Mouse (Mus musculus): Measurements from ENCODE around the gene Cntnap5a. TPM values are rescaled to one million over a fixed set of nuclear protein-coding genes. Genes with fewer than 3 reads are reported as not detected.

Gene Cntnap5a
- polyA plus RNA-seq, 1 experiment: 0.02 TPM

DNA sequence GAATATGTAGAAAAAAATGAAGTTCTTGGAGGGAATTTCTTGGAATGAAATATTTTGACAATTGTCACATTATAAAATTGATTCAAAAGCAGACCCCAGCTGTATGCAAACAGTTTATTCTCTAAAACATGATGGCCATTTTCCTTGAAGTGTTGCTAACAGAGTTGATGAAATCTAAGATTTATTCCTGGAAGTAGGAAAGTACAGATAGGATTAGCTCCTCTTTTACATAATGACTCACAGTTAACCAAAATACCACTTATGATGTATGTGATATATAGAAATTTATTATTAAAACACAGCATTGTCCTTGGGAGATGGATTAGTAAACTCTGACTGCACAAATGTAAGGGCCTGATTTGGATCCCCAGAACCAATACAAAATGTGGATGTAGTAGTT, 669.1 kb downstream of the Cntnap5a start:
- TF ChIP-seq SRF (IDR thresholded peaks at IDR 0.05; ENCODE audit: control insufficient read depth, insufficient read length, low read depth): no peak
- TF ChIP-seq MAX (IDR thresholded peaks at IDR 0.05; ENCODE audit: low read depth): no peak
- no peak for TF ChIP-seq TCF12 (IDR thresholded peaks at IDR 0.05; ENCODE audit: insufficient read depth, poor library complexity, severe bottlenecking)
- no peak for TF ChIP-seq POLR2AphosphoS2 (IDR thresholded peaks at IDR 0.05; ENCODE audit: insufficient read length, low read depth)
- no peak for TF ChIP-seq POLR2A (IDR thresholded peaks at IDR 0.05; ENCODE audit: insufficient read length, low read depth)
- no peak for TF ChIP-seq E2F4 (IDR thresholded peaks at IDR 0.05; ENCODE audit: insufficient read depth)
- TF ChIP-seq CEBPB (IDR thresholded peaks at IDR 0.05; ENCODE audit: insufficient read depth, poor library complexity, severe bottlenecking): no peak
- no peak for TF ChIP-seq USF1 (IDR thresholded peaks at IDR 0.05; ENCODE audit: low read depth)
- TF ChIP-seq MYOD1 (IDR thresholded peaks at IDR 0.05; ENCODE audit: control insufficient read depth in 1 of 3, insufficient read length in 2 of 3, low read depth in 2 of 3): no peak
- TF ChIP-seq REST (IDR thresholded peaks at IDR 0.05; ENCODE audit: insufficient read depth, insufficient read length): no peak
- no peak for TF ChIP-seq MYOG (IDR thresholded peaks at IDR 0.05; ENCODE audit: control insufficient read depth in 1 of 3, insufficient read depth in 1 of 3, insufficient read length in 2 of 3, low read depth in 2 of 3)
- TF ChIP-seq TCF3 (IDR thresholded peaks at IDR 0.05; ENCODE audit: insufficient read length, low read depth): no peak
- no peaks in the 10 kb centered on the region for H3K36me3 ChIP-seq (ENCODE audit: control insufficient read depth, insufficient read depth)
- no peak overlapping the region for H3K4me3 ChIP-seq
- H3K79me2 ChIP-seq (ENCODE audit: control insufficient read depth, insufficient read depth): no peaks in the 10 kb centered on the region
- H3K4me2 ChIP-seq (ENCODE audit: low read depth): no peak overlapping the region
- H3K27me3 ChIP-seq (ENCODE audit: control insufficient read depth, insufficient read depth, insufficient read length): no peaks in the 10 kb centered on the region
- no peak overlapping the region for H3ac ChIP-seq (ENCODE audit: control insufficient read depth, insufficient read length)

DNA sequence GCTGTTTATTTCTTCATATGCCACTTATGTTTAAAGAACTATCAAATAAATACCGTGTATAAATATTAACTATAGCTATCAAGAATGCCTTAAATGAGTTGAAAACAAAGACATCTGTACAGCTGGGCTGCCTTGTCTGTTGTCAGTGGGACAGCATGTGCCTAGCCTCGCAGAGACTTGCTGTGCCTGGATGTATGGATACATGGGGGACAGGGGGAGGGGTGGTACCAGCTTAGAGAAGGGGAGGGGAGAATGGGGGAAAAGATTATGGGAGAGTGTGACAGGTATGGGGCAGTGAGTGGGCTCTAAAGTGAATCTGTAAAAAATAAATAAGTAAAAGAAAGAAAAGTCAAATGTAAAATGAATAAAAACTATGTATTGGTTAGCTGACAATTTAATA, 681.0 kb downstream of the Cntnap5a start:
- Histone ChIP-seq H3K79me2 (ENCODE audit: control insufficient read depth, insufficient read depth) (no peaks in the 10 kb centered on the region), H3ac (ENCODE audit: control insufficient read depth, insufficient read length) (no peak overlapping the region), H3K4me2 (ENCODE audit: low read depth) (no peak overlapping the region), H3K36me3 (ENCODE audit: control insufficient read depth, insufficient read depth) (no peaks in the 10 kb centered on the region), H3K27me3 (ENCODE audit: control insufficient read depth, insufficient read depth, insufficient read length) (no peaks in the 10 kb centered on the region), H3K4me3 (no peak overlapping the region)
- no peak for TF ChIP-seq TCF12 (IDR thresholded peaks at IDR 0.05; ENCODE audit: insufficient read depth, poor library complexity, severe bottlenecking)

- Histone ChIP-seq H3K4me3 (no peak overlapping the region), H3K36me3 (ENCODE audit: control insufficient read depth, insufficient read depth) (no peaks in the 10 kb centered on the region), H3K79me2 (ENCODE audit: control insufficient read depth, insufficient read depth) (no peaks in the 10 kb centered on the region), H3K4me2 (ENCODE audit: low read depth) (no peak overlapping the region), H3K27me3 (ENCODE audit: control insufficient read depth, insufficient read depth, insufficient read length) (no peaks in the 10 kb centered on the region), H3ac (ENCODE audit: control insufficient read depth, insufficient read length) (no peak overlapping the region)
- no peak for TF ChIP-seq REST (IDR thresholded peaks at IDR 0.05; ENCODE audit: insufficient read depth, insufficient read length)
- no peak for TF ChIP-seq MAX (IDR thresholded peaks at IDR 0.05; ENCODE audit: low read depth)
- no peak for TF ChIP-seq TCF3 (IDR thresholded peaks at IDR 0.05; ENCODE audit: insufficient read length, low read depth)
- TF ChIP-seq POLR2AphosphoS2 (IDR thresholded peaks at IDR 0.05; ENCODE audit: insufficient read length, low read depth): no peak
- no peak for TF ChIP-seq TCF12 (IDR thresholded peaks at IDR 0.05; ENCODE audit: insufficient read depth, poor library complexity, severe bottlenecking)
- TF ChIP-seq E2F4 (IDR thresholded peaks at IDR 0.05; ENCODE audit: insufficient read depth): no peak
- no peak for TF ChIP-seq MYOD1 (IDR thresholded peaks at IDR 0.05; ENCODE audit: control insufficient read depth in 1 of 3, insufficient read length in 2 of 3, low read depth in 2 of 3)
Observed at GRCm38 (mm10) chr1:116366171-116366570, 681.6 kb downstream of the Cntnap5a start.

- no peak for TF ChIP-seq POLR2AphosphoS2 (IDR thresholded peaks at IDR 0.05; ENCODE audit: insufficient read length, low read depth)
- no peak for TF ChIP-seq E2F4 (IDR thresholded peaks at IDR 0.05; ENCODE audit: insufficient read depth)
- TF ChIP-seq CEBPB (IDR thresholded peaks at IDR 0.05; ENCODE audit: insufficient read depth, poor library complexity, severe bottlenecking): no peak
- no peak for TF ChIP-seq MYOD1 (IDR thresholded peaks at IDR 0.05; ENCODE audit: control insufficient read depth in 1 of 3, insufficient read length in 2 of 3, low read depth in 2 of 3)
- no peak for TF ChIP-seq MYOG (IDR thresholded peaks at IDR 0.05; ENCODE audit: control insufficient read depth in 1 of 3, insufficient read depth in 1 of 3, insufficient read length in 2 of 3, low read depth in 2 of 3)
- TF ChIP-seq MAX (IDR thresholded peaks at IDR 0.05; ENCODE audit: low read depth): no peak
- TF ChIP-seq USF1 (IDR thresholded peaks at IDR 0.05; ENCODE audit: low read depth): no peak
- no peak for TF ChIP-seq POLR2A (IDR thresholded peaks at IDR 0.05; ENCODE audit: insufficient read length, low read depth)
- no peak for TF ChIP-seq REST (IDR thresholded peaks at IDR 0.05; ENCODE audit: insufficient read depth, insufficient read length)
- TF ChIP-seq TCF12 (IDR thresholded peaks at IDR 0.05; ENCODE audit: insufficient read depth, poor library complexity, severe bottlenecking): no peak
- TF ChIP-seq TCF3 (IDR thresholded peaks at IDR 0.05; ENCODE audit: insufficient read length, low read depth): no peak
- no peak for TF ChIP-seq SRF (IDR thresholded peaks at IDR 0.05; ENCODE audit: control insufficient read depth, insufficient read length, low read depth)
- Histone ChIP-seq H3K4me2 (ENCODE audit: low read depth) (no peak overlapping the region), H3K36me3 (ENCODE audit: control insufficient read depth, insufficient read depth) (no peaks in the 10 kb centered on the region)
Observed at GRCm38 (mm10) chr1:116366806-116367205, 682.2 kb downstream of the Cntnap5a start.

DNA sequence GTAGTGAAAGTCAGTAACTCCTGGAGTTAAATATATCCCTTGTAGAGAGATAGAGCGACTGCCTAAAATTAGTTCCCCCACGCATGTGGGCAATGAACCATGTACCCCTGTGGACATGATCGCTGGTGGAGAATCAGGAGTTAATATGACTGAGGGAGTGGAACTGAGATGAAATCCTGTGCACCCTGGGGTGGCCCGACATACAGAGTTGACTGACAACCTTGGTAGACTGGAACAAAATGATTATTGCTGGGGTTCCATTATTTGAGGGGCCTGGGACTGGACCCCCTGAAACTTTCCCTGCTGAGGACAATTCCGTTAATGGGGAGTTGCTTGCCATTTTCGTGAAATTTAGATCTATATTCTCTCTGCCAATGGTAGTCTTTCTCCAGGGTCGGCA, 683.0 kb downstream of the Cntnap5a start:
- Histone ChIP-seq H3K36me3 (ENCODE audit: control insufficient read depth, insufficient read depth) (no peaks in the 10 kb centered on the region), H3K27me3 (ENCODE audit: control insufficient read depth, insufficient read depth, insufficient read length) (no peaks in the 10 kb centered on the region), H3K79me2 (ENCODE audit: control insufficient read depth, insufficient read depth) (no peaks in the 10 kb centered on the region), H3K4me3 (no peak overlapping the region), H3ac (ENCODE audit: control insufficient read depth, insufficient read length) (no peak overlapping the region), H3K4me2 (ENCODE audit: low read depth) (no peak overlapping the region)
- TF ChIP-seq TCF3 (IDR thresholded peaks at IDR 0.05; ENCODE audit: insufficient read length, low read depth) (no peak), POLR2A (IDR thresholded peaks at IDR 0.05; ENCODE audit: insufficient read length, low read depth) (no peak), SRF (IDR thresholded peaks at IDR 0.05; ENCODE audit: control insufficient read depth, insufficient read length, low read depth) (no peak), POLR2AphosphoS2 (IDR thresholded peaks at IDR 0.05; ENCODE audit: insufficient read length, low read depth) (no peak), USF1 (IDR thresholded peaks at IDR 0.05; ENCODE audit: low read depth) (no peak)

More at GRCm38 (mm10) chr1:116366806-116367205, 682.2 kb downstream of the Cntnap5a start:
- no peaks in the 10 kb centered on the region for H3K79me2 ChIP-seq (ENCODE audit: control insufficient read depth, insufficient read depth)
- H3K27me3 ChIP-seq (ENCODE audit: control insufficient read depth, insufficient read depth, insufficient read length): no peaks in the 10 kb centered on the region
- H3ac ChIP-seq (ENCODE audit: control insufficient read depth, insufficient read length): no peak overlapping the region
- no peak overlapping the region for H3K4me3 ChIP-seq

Data from myocyte (in vitro differentiated cells).